Mouse (Mus musculus) liver, postnatal 0 days (tissue): ENCODE results near the gene Sox5. TPM values are rescaled to one million over a fixed set of nuclear protein-coding genes. Genes with fewer than 3 reads are reported as not detected.

Source experiments
- ATAC-seq: fragments of 200-750 bp; cut with Nextera tagmentation; 2 replicates; pipeline ENCODE4 v1.8.0; 2017; ENCODE audit warnings: mild to moderate bottlenecking, moderate library complexity
- DNase-seq: peaks from one replicate; pipeline ENCODE4 v3.0.0-alpha.2; 2016
- H3K27ac ChIP-seq: fragments of 300-500 bp; sonication (generic); 2 replicates; pipeline ENCODE4 v1.5.1; 2014; ENCODE audit warnings: antibody characterized with exemption, moderate library complexity, mild to moderate bottlenecking, low read depth
- H3K27me3 ChIP-seq: fragments of 300-500 bp; sonication (generic); 2 replicates; pipeline ENCODE4 v1.6.1; 2014; ENCODE audit warnings: low read length, control low read depth, mixed read lengths; ENCODE audit not compliant: insufficient read depth
- H3K36me3 ChIP-seq: fragments of 300-500 bp; sonication (generic); replicated peaks from 2 replicates; pipeline ENCODE4 v1.6.1; 2014; ENCODE audit warnings: mild to moderate bottlenecking, control low read depth, low read length, moderate library complexity, mixed read lengths; ENCODE audit not compliant: insufficient read depth
- H3K4me1 ChIP-seq: fragments of 300-500 bp; sonication (generic); 2 replicates; pipeline ENCODE4 v1.6.1; 2014; ENCODE audit warnings: antibody characterized with exemption, mild to moderate bottlenecking, control low read depth; ENCODE audit not compliant: insufficient read depth
- H3K4me2 ChIP-seq: fragments of 300-500 bp; sonication (generic); 2 replicates; pipeline ENCODE4 v1.6.1; 2014; ENCODE audit warnings: low read depth, mild to moderate bottlenecking, low read length, moderate library complexity, mixed read lengths
- H3K4me3 ChIP-seq: fragments of 300-500 bp; sonication (generic); 2 replicates; pipeline ENCODE4 v1.5.1; 2014; ENCODE audit warnings: low read depth, low read length
- H3K9ac ChIP-seq: fragments of 300-500 bp; sonication (generic); replicated peaks from 2 replicates; pipeline ENCODE4 v1.6.1; 2014; ENCODE audit warnings: mild to moderate bottlenecking, moderate library complexity
- H3K9me3 ChIP-seq: fragments of 300-500 bp; sonication (generic); 2 replicates; pipeline ENCODE4 v1.6.1; 2016; ENCODE audit warnings: mild to moderate bottlenecking, control low read depth, low read length, mixed read lengths
- CTCF ChIP-seq: sonication (generic); IDR thresholded peaks from 2 replicates; pipeline ENCODE4 v1.5.1; 2016; ENCODE audit warnings: antibody characterized with exemption, low read depth
- EP300 ChIP-seq: IDR thresholded peaks from 2 replicates; pipeline ENCODE4 v1.6.1; 2016; ENCODE audit warnings: antibody characterized with exemption, low read depth, mild to moderate bottlenecking
- WGBS: fragments of 180-500 bp; shearing (Covaris S2); extraction: QIAGEN DNeasy Blood & Tissue Kit; methylation state at CpG from one replicate; pipeline ENCODE4 v1.1.7; 2014; ENCODE audit not compliant: insufficient replicate concordance; 5-methylcytosine and 5-hydroxymethylcytosine counted together
- polyA plus RNA-seq: library from polyadenylated mRNA; unstranded; fragments of >200 nt; fragmentation: Nextera tagmentation; extraction: Ambion mirVana; gene quantifications from 2 replicates; pipeline ENCODE4 v1.2.1, GENCODE M21; 2015

The Sox5 gene
- polyA plus RNA-seq, 1 experiment from 2014 or later, result 7.5 TPM

GRCm38 (mm10) chr6:143841109-143841638 is 940.6 kb downstream of the Sox5 start:
- Histone ChIP-seq H3K36me3 (no peaks in the 10 kb centered on the region; the same call in none of the 2 replicates), H3K4me2 (no peak overlapping the region), H3K9ac (no peak overlapping the region), H3K27ac (no peak overlapping the region), H3K4me1 (no peaks in the 10 kb centered on the region), H3K9me3 (no peaks in the 10 kb centered on the region), H3K27me3 (no peaks in the 10 kb centered on the region), H3K4me3 (no peak overlapping the region)
- WGBS, result 65% methylated on average over 15 of the region's 15 CpGs
- DNase-seq, result no peak
- TF ChIP-seq EP300 (no peak), CTCF (no peak)
- no peak for ATAC-seq

- 68% methylated on average over 9 of the region's 9 CpGs for WGBS
- no peak for TF ChIP-seq CTCF
- TF ChIP-seq EP300, result no peak
- no peaks in the 10 kb centered on the region for H3K9me3 ChIP-seq
- no peaks in the 10 kb centered on the region for H3K4me1 ChIP-seq
- ATAC-seq (no peak), DNase-seq (no peak)
- peaks cover 8% of the 10 kb centered on the region for H3K36me3 ChIP-seq
- no peak overlapping the region for H3K27ac ChIP-seq
- H3K27me3 ChIP-seq, result no peaks in the 10 kb centered on the region
- H3K4me2 ChIP-seq, result no peak overlapping the region
- no peak overlapping the region for H3K9ac ChIP-seq
- no peak overlapping the region for H3K4me3 ChIP-seq
Observed at GRCm38 (mm10) chr6:143838384-143839076, 943.2 kb downstream of the Sox5 start.

- no peak for TF ChIP-seq EP300
- TF ChIP-seq CTCF, result no peak
- ATAC-seq, result no peak
- H3K9ac ChIP-seq, result no peak overlapping the region
- 80% methylated on average over 7 of the region's 7 CpGs for WGBS
- H3K4me3 ChIP-seq, result no peak overlapping the region
- H3K9me3 ChIP-seq, result no peaks in the 10 kb centered on the region
- no peaks in the 10 kb centered on the region for H3K27me3 ChIP-seq
- no peak overlapping the region for H3K27ac ChIP-seq
- no peak for DNase-seq
- H3K4me1 ChIP-seq, result no peaks in the 10 kb centered on the region
- peaks cover 10% of the 10 kb centered on the region for H3K36me3 ChIP-seq
- no peak overlapping the region for H3K4me2 ChIP-seq
Observed at GRCm38 (mm10) chr6:143835331-143835730, 946.4 kb downstream of the Sox5 start.

- DNase-seq, result no peak
- Histone ChIP-seq H3K27ac (no peak overlapping the region), H3K27me3 (no peaks in the 10 kb centered on the region), H3K9me3 (no peaks in the 10 kb centered on the region), H3K36me3 (peaks cover 10% of the 10 kb centered on the region), H3K4me3 (no peak overlapping the region), H3K4me1 (no peaks in the 10 kb centered on the region), H3K9ac (no peak overlapping the region), H3K4me2 (peak overlapping the region; percentile 58; the same call in 1 of the 2 replicates)
- WGBS, result 82% methylated on average over 3 of the region's 3 CpGs
- TF ChIP-seq CTCF (no peak), EP300 (no peak)
- no peak for ATAC-seq
Observed at GRCm38 (mm10) chr6:143833986-143834385, 947.8 kb downstream of the Sox5 start.

- H3K9me3 ChIP-seq, result no peaks in the 10 kb centered on the region
- TF ChIP-seq CTCF, result no peak
- no peak for TF ChIP-seq EP300
- H3K9ac ChIP-seq, result peak overlapping the region; percentile 18; the same call in 1 of the 2 replicates
- H3K4me3 ChIP-seq, result peak overlapping the region; percentile 35
- H3K4me2 ChIP-seq, result peak overlapping the region; percentile 58
- no peak overlapping the region for H3K27ac ChIP-seq
- WGBS, result 71% methylated on average over 23 of the region's 23 CpGs
- no peaks in the 10 kb centered on the region for H3K27me3 ChIP-seq
- no peaks in the 10 kb centered on the region for H3K4me1 ChIP-seq
- ATAC-seq (peak; percentile 82), DNase-seq (peak; percentile 29)
- H3K36me3 ChIP-seq, result peaks cover 10% of the 10 kb centered on the region
Observed at GRCm38 (mm10) chr6:143833182-143833558, 948.6 kb downstream of the Sox5 start.

- peaks cover 10% of the 10 kb centered on the region for H3K36me3 ChIP-seq
- peak overlapping the region; percentile 58 for H3K4me2 ChIP-seq
- H3K27ac ChIP-seq, result no peak overlapping the region
- no peak overlapping the region for H3K9ac ChIP-seq
- peak overlapping the region; percentile 35 for H3K4me3 ChIP-seq
- WGBS, result 67% methylated on average over 12 of the region's 12 CpGs
- TF ChIP-seq EP300, result no peak
- TF ChIP-seq CTCF, result 0 out of 2 replicates have a peak, but pooled peaks have one; percentile 18
- H3K9me3 ChIP-seq, result no peaks in the 10 kb centered on the region
- no peaks in the 10 kb centered on the region for H3K4me1 ChIP-seq
- DNase-seq, result no peak
- H3K27me3 ChIP-seq, result no peaks in the 10 kb centered on the region
- peak; percentile 69 for ATAC-seq
Observed at GRCm38 (mm10) chr6:143832483-143833181, 949.1 kb downstream of the Sox5 start.
